8 mouse cellular contexts compared by ENCODE assay signal in the genomic region with DNA sequence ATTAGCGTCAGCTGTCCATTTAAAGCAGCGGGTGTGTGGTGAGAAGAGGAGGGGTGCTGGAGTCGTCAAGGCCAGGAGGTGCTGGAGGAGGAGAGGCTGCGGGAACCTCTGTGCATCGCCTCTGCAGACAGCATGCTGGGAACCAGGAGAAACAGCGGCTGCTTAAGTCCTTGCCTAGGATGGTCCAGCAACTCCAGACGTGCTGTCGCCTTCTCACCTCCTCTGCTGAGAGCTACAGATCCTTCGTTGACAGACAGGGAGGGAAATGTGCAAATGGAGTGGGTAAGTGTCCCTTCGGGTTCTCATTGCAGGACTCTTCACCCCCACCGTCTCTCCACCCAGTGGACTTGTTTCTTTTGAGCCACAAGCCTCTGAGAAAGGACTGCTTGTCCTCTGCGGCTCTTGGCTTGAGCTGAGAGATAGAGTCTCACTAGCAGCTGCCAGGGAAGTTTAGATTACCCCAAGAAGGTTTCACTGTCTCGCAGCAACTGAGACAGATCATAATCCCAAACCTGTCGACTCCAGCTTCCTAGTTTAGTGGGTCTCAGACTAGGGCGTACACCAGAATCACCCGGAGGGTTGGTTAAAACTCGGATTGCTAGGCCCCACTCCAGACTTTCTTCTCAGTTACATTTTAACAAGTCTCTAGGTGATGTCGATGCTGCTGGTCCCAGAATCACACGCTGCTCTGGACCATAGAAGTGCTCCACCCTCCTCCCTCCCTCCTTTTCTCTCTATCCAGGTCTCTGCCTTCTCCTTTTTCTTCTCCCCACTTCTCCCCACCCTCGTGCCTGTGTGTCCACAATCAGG. TPM values are rescaled to one million over a fixed set of nuclear protein-coding genes. Genes with fewer than 3 reads are reported as not detected.
DNase-seq lines count a peak whose midpoint lies in the region; ATAC-seq and TF ChIP-seq lines count a peak whose summit lies in the region.

No protein-coding gene starts in this region.

- TF ChIP-seq POLR2A in myocyte (IDR thresholded peaks at IDR 0.05; ENCODE audit: insufficient read length, low read depth) = peak; percentile 55

- H3K27ac ChIP-seq in embryonic facial prominence, embryonic 12.5 days = peak overlapping the region; percentile 96
- H3K27ac ChIP-seq in heart, embryonic 15.5 days = peak overlapping the region; percentile 96
- H3K27ac ChIP-seq in limb, embryonic 12.5 days = peak overlapping the region; percentile 98

- H3ac ChIP-seq in myocyte (ENCODE audit: control insufficient read depth, insufficient read length) = peak overlapping the region; percentile 53

- WGBS in embryonic facial prominence, embryonic 12.5 days = 3% methylated on average over 20 of the region's 20 CpGs
- WGBS in heart, embryonic 15.5 days = 8% methylated on average over 20 of the region's 20 CpGs
- WGBS in limb, embryonic 12.5 days = 5% methylated on average over 20 of the region's 20 CpGs

- 0 out of 2 replicates have a peak, but pooled peaks cover 4% of the 10 kb centered on the region for H3K36me3 ChIP-seq in embryonic facial prominence, embryonic 12.5 days
- peaks cover 3% of the 10 kb centered on the region; the same call in 1 of the 2 replicates for H3K36me3 ChIP-seq in heart, embryonic 15.5 days
- H3K36me3 ChIP-seq in limb, embryonic 12.5 days = peaks cover 9% of the 10 kb centered on the region
- H3K36me3 ChIP-seq in myocyte (ENCODE audit: control insufficient read depth, insufficient read depth) = peaks cover 3% of the 10 kb centered on the region

- H3K27me3 ChIP-seq in embryonic facial prominence, embryonic 12.5 days = no peaks in the 10 kb centered on the region
- H3K27me3 ChIP-seq in heart, embryonic 15.5 days = no peaks in the 10 kb centered on the region
- no peaks in the 10 kb centered on the region for H3K27me3 ChIP-seq in limb, embryonic 12.5 days
- no peaks in the 10 kb centered on the region for H3K27me3 ChIP-seq in myocyte (ENCODE audit: control insufficient read depth, insufficient read depth, insufficient read length)

- peaks cover 35% of the 10 kb centered on the region for H3K4me1 ChIP-seq in embryonic facial prominence, embryonic 12.5 days
- peaks cover 50% of the 10 kb centered on the region for H3K4me1 ChIP-seq in heart, embryonic 15.5 days (replicated peaks)
- peaks cover 52% of the 10 kb centered on the region for H3K4me1 ChIP-seq in limb, embryonic 12.5 days (replicated peaks)

- peaks cover 36% of the 10 kb centered on the region for H3K79me2 ChIP-seq in myocyte (ENCODE audit: control insufficient read depth, insufficient read depth)

- no peak for DNase-seq in frontal cortex, postnatal 25 days (ENCODE audit: low spot score in 2 of 2)
- no peak for DNase-seq in left cerebral cortex, adult 8-10 months (ENCODE audit: low spot score in 2 of 2)
- DNase-seq in cerebellum, adult 18-20 months = no peak

- peak; percentile 22 for ATAC-seq in frontal cortex, adult (ENCODE audit: low TSS enrichment)
- ATAC-seq in embryonic facial prominence, embryonic 12.5 days (ENCODE audit: insufficient number of reproducible peaks, insufficient read depth, low FRiP score, low TSS enrichment) = no peak
- no peak for ATAC-seq in heart, embryonic 15.5 days (replicated peaks; ENCODE audit: insufficient number of reproducible peaks, insufficient read depth, low FRiP score, low read depth)
- ATAC-seq in limb, embryonic 12.5 days (ENCODE audit: insufficient number of reproducible peaks, insufficient read depth, low FRiP score, low TSS enrichment, low read depth) = peak; percentile 12; the same call in 1 of the 2 replicates

- no peaks in the 10 kb centered on the region for H3K9me3 ChIP-seq in embryonic facial prominence, embryonic 12.5 days
- no peaks in the 10 kb centered on the region for H3K9me3 ChIP-seq in heart, embryonic 15.5 days (replicated peaks)
- no peaks in the 10 kb centered on the region for H3K9me3 ChIP-seq in limb, embryonic 12.5 days

- H3K9ac ChIP-seq in embryonic facial prominence, embryonic 12.5 days = peak overlapping the region; percentile 53
- H3K9ac ChIP-seq in heart, embryonic 15.5 days = peak overlapping the region; percentile 80
- peak overlapping the region; percentile 65 for H3K9ac ChIP-seq in limb, embryonic 12.5 days (replicated peaks)

- H3K4me2 ChIP-seq in embryonic facial prominence, embryonic 12.5 days (replicated peaks) = peak overlapping the region; percentile 64
- peak overlapping the region; percentile 86 for H3K4me2 ChIP-seq in heart, embryonic 15.5 days
- H3K4me2 ChIP-seq in limb, embryonic 12.5 days = peak overlapping the region; percentile 80
- H3K4me2 ChIP-seq in myocyte (ENCODE audit: low read depth) = peak overlapping the region; percentile 93

- peak overlapping the region; percentile 41 for H3K4me3 ChIP-seq in embryonic facial prominence, embryonic 12.5 days
- H3K4me3 ChIP-seq in heart, embryonic 15.5 days = peak overlapping the region; percentile 78
- peak overlapping the region; percentile 76 for H3K4me3 ChIP-seq in limb, embryonic 12.5 days (replicated peaks)
- H3K4me3 ChIP-seq in myocyte = peak overlapping the region; percentile 65

TF ChIP-seq in myocyte, 11 proteins besides CTCF, POLR2A, EP300 and RAD21:
- TF ChIP-seq MYOD1 (IDR thresholded peaks at IDR 0.05; ENCODE audit: control insufficient read depth in 1 of 3, insufficient read length in 2 of 3, low read depth in 2 of 3) (peak in 1 of 3 experiments; percentile 48), TCF3 (IDR thresholded peaks at IDR 0.05; ENCODE audit: insufficient read length, low read depth) (no peak), MAX (IDR thresholded peaks at IDR 0.05; ENCODE audit: low read depth) (no peak), MYOG (IDR thresholded peaks at IDR 0.05; ENCODE audit: control insufficient read depth in 1 of 3, insufficient read depth in 1 of 3, insufficient read length in 2 of 3, low read depth in 2 of 3) (peak in 2 of 3 experiments; percentile 5 to 77), CEBPB (IDR thresholded peaks at IDR 0.05; ENCODE audit: insufficient read depth, poor library complexity, severe bottlenecking) (no peak), SRF (IDR thresholded peaks at IDR 0.05; ENCODE audit: control insufficient read depth, insufficient read length, low read depth) (peak; percentile 64), USF1 (IDR thresholded peaks at IDR 0.05; ENCODE audit: low read depth) (no peak), E2F4 (IDR thresholded peaks at IDR 0.05; ENCODE audit: insufficient read depth) (no peak), POLR2AphosphoS2 (IDR thresholded peaks at IDR 0.05; ENCODE audit: insufficient read length, low read depth) (peak; percentile 47), TCF12 (IDR thresholded peaks at IDR 0.05; ENCODE audit: insufficient read depth, poor library complexity, severe bottlenecking) (no peak), REST (IDR thresholded peaks at IDR 0.05; ENCODE audit: insufficient read depth, insufficient read length) (no peak)
TF ChIP-seq in myocyte: peak in this region for 4.

RNA-seq across cellular contexts. Expression of gene Ccn1, which starts 2.7 kb away (rescaled TPM):
- polyA plus RNA-seq in embryonic facial prominence, embryonic 12.5 days (2016; fragmentation: Nextera tagmentation; extraction: Ambion mirVana) = 56.8 and 63.7 TPM in 2 replicates
- polyA plus RNA-seq in heart, embryonic 15.5 days (2015; fragmentation: Nextera tagmentation; extraction: Ambion mirVana) = 60.4 and 61.4 TPM in 2 replicates
- 58.7 and 65.8 TPM in 2 replicates for polyA plus RNA-seq in limb, embryonic 12.5 days (2016; fragmentation: Nextera tagmentation; extraction: Ambion mirVana)
- 49.6 TPM for polyA plus RNA-seq in myocyte (2012; fragmentation: generic; extraction: Trizol)
- 10 to 100 TPM in 1 of 4 experiments, 1 to 10 TPM in 3; 3.6 to 11.7 (median 5.4) TPM for total RNA-seq in left cerebral cortex, adult 8-10 months (2022)

Comparison
In these comparisons a context has a peak if more than half of its experiments do, and no peak if none do; other contexts are left out.
1. ATAC-seq: peak in frontal cortex, adult (single experiment) and limb, embryonic 12.5 days (single experiment); none in embryonic facial prominence, embryonic 12.5 days (single experiment) and heart, embryonic 15.5 days (single experiment).
2. Peak in every context shown above with its lines, with median percentiles within 50 percentile points of each other: H3K27ac ChIP-seq, H3K4me2 ChIP-seq, H3K4me3 ChIP-seq and H3K9ac ChIP-seq.